Mouse (Mus musculus) stomach, embryonic 16.5 days (tissue): ENCODE data around the gene Lrsam1. TPM values are rescaled to one million over a fixed set of nuclear protein-coding genes. Genes with fewer than 3 reads are reported as not detected.
"Not testable (repeated sequence)": the region's sequence is repeated elsewhere in the genome, so short reads cannot be mapped to it uniquely, and the experiment has no call there.

Experiments used
- ATAC-seq: fragments of 200-750 bp; cut with Nextera tagmentation; 2 replicates; pipeline ENCODE4 v1.8.0; 2017; ENCODE audit warnings: moderate number of reproducible peaks, moderate TSS enrichment; ENCODE audit not compliant: insufficient read depth, low FRiP score
- H3K27ac ChIP-seq: fragments of 300-500 bp; sonication (generic); 2 replicates; pipeline ENCODE4 v1.5.1; 2014; ENCODE audit warnings: low read length
- H3K27me3 ChIP-seq: fragments of 300-500 bp; sonication (generic); 2 replicates; pipeline ENCODE4 v1.6.1; 2014; ENCODE audit warnings: low read length, control low read depth, mixed read lengths; ENCODE audit not compliant: control insufficient read depth, insufficient read depth
- H3K36me3 ChIP-seq: fragments of 300-500 bp; sonication (generic); 2 replicates; pipeline ENCODE4 v1.6.1; 2014; ENCODE audit warnings: low read length; ENCODE audit not compliant: control insufficient read depth, insufficient read depth
- H3K4me1 ChIP-seq: fragments of 300-500 bp; sonication (generic); 2 replicates; pipeline ENCODE4 v1.6.1; 2014; ENCODE audit warnings: low read length, control low read depth, mixed read lengths; ENCODE audit not compliant: control insufficient read depth, insufficient read depth
- H3K4me2 ChIP-seq: fragments of 300-500 bp; sonication (generic); 2 replicates; pipeline ENCODE4 v1.6.1; 2014; ENCODE audit warnings: low read depth, low read length, mixed read lengths
- H3K4me3 ChIP-seq: fragments of 300-500 bp; sonication (generic); replicated peaks from 2 replicates; pipeline ENCODE4 v1.5.1; 2014; ENCODE audit warnings: mild to moderate bottlenecking, low read length
- H3K9ac ChIP-seq: fragments of 300-500 bp; sonication (generic); 2 replicates; pipeline ENCODE4 v1.6.1; 2014; ENCODE audit warnings: low read length
- H3K9me3 ChIP-seq: fragments of 300-500 bp; sonication (generic); replicated peaks from 2 replicates; pipeline ENCODE4 v1.6.1; 2016; ENCODE audit warnings: low read length, control low read depth; ENCODE audit not compliant: control insufficient read depth
- WGBS: fragments of 180-500 bp; shearing (Covaris S2); extraction: QIAGEN DNeasy Blood & Tissue Kit; methylation state at CpG from one replicate; pipeline ENCODE4 v1.1.7; 2014; 5-methylcytosine and 5-hydroxymethylcytosine counted together
- polyA plus RNA-seq: library from polyadenylated mRNA; unstranded; fragments of >200 nt; fragmentation: Nextera tagmentation; extraction: Ambion mirVana; gene quantifications from 2 replicates; pipeline ENCODE4 v1.2.1, GENCODE M21; 2015

Gene Lrsam1
- 10.4 and 11.2 TPM in 2 replicates for polyA plus RNA-seq

DNA sequence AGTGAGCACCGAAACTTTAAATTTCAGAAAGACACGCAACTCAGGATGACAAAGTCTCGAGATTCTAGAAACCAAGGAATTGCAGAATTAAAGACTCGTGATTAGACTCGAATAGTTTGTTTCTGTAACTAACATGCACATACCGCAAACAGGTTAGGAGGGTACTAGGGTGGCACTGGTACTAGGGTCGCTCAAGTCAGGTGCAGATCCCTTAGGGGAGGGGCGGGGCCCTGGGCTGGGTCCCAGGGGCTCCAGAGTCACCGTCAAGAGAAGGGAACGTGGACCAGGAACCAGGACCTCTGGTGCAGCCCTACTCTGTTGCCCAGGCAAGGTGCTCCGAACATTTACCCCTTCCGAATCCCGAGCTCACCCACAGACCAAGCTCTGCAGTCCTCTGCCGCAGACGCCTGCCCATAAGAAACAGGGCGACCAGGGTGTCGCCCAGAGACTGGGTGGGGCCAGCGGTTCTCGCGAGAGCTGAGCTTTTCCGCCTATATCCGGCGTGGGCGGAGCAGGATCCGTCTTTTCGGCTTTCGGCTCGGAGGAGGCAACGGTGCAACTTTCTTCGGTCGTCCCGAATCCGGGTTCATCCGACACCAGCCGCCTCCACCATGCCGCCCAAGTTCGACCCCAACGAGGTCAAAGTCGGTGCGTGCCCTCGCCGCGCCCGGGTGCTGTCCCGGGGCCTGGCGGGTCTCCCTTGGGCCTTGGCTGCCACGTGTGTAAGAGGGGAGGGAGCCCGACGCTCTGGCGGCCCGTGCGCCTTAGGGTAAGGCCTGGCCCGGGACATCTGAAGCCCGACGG, at the start of gene Lrsam1, which contains the start of gene Rpl12:
TSS of gene Lrsam1 (minus strand) at position 423 of the 804 bp plus-strand sequence.
TSS of gene Rpl12 (plus strand) at position 368 of the 804 bp plus-strand sequence.
- H3K27me3 ChIP-seq: no peaks in the 10 kb centered on the region
- peak within 1 kb of the TSS; percentile 78 for H3K27ac ChIP-seq
- peak within 1 kb of the TSS; percentile 84 for H3K4me2 ChIP-seq
- H3K9ac ChIP-seq: peak within 1 kb of the TSS; percentile 97
- peaks cover 32% of the 10 kb centered on the region for H3K4me1 ChIP-seq
- WGBS: 3% methylated on average over 55 of the region's 55 CpGs
- peak; percentile 94 for ATAC-seq
- no peaks in the 10 kb centered on the region for H3K9me3 ChIP-seq
- peak within 1 kb of the TSS; percentile 96 for H3K4me3 ChIP-seq
- peaks cover 9% of the 10 kb centered on the region; the same call in 1 of the 2 replicates for H3K36me3 ChIP-seq

DNA sequence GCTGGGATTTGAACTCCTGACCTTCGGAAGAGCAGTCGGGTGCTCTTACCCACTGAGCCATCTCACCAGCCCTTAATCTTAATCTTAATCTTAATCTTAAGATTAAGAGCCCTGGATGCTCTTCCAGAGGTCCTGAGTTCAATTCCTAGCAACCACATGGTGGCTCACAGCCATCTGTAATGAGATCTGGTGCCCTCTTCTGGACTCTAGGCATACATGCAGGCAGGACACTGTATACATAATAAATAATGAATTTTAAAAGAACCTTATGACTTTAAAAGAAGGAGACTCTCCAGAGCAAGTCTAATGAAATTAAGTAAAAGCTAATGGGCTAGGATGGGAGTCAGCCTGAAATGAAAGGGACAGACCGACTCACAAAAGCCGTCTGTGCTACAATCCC, 47.6 kb upstream of the Lrsam1 start:
- H3K4me1 ChIP-seq, ATAC-seq, H3K9ac ChIP-seq, H3K27ac ChIP-seq, H3K4me2 ChIP-seq, H3K36me3 ChIP-seq, H3K27me3 ChIP-seq, H3K4me3 ChIP-seq, H3K9me3 ChIP-seq: not testable (repeated sequence)
- WGBS: 76% methylated on average over 4 of the region's 4 CpGs

DNA sequence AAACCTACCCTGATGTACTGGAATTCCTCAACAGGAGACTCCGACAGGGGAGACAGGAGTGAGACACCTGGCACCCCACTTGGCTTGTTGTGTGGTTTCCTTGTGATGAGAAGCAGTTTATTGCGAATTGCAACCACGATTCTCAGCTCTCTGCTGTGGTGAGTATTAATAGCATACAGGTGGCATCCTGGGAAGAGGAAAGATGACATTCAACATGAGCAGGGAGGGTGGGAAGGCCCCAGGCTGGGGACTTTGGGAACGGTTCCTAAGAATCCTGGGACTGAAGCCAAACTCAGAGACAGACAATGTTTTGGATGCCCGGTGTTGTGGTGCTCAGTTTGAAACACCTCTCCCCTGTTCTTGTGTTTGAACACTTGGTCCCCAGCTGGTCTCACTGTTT, 43.6 kb upstream of the Lrsam1 start:
- no peak for ATAC-seq
- 72% methylated on average over 5 of the region's 5 CpGs for WGBS
- Histone ChIP-seq H3K27me3 (no peaks in the 10 kb centered on the region), H3K4me1 (no peaks in the 10 kb centered on the region), H3K36me3 (no peaks in the 10 kb centered on the region), H3K9ac (no peak overlapping the region), H3K4me2 (no peak overlapping the region), H3K27ac (no peak overlapping the region), H3K4me3 (no peak overlapping the region), H3K9me3 (no peaks in the 10 kb centered on the region)

DNA sequence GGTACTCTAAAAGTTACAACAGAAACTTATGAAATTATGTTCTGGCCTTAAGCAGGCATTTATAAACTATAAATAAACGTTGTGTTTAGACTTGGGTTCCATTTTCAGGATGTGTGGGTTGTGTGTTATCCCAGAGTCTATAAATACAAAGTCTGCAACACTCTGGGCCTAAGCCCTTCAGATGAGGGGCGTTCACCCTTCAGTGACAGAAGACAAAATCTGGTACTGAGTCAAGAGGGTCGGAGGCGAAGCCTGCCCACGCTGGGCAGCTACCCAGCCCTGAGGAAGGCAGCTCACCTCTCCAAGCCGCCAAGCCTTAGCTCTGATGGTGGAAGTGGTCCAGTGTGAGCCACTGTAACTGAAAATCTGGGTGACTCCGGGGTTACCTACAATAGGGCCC, 40.7 kb upstream of the Lrsam1 start:
- H3K27ac ChIP-seq: no peak overlapping the region
- H3K9me3 ChIP-seq: no peaks in the 10 kb centered on the region
- ATAC-seq: no peak
- no peaks in the 10 kb centered on the region for H3K36me3 ChIP-seq
- whole genome bisulfite sequencing: 81% methylated on average over 7 of the region's 7 CpGs
- no peaks in the 10 kb centered on the region for H3K4me1 ChIP-seq
- no peaks in the 10 kb centered on the region for H3K27me3 ChIP-seq
- no peak overlapping the region for H3K9ac ChIP-seq
- H3K4me2 ChIP-seq: no peak overlapping the region
- H3K4me3 ChIP-seq: no peak overlapping the region

DNA sequence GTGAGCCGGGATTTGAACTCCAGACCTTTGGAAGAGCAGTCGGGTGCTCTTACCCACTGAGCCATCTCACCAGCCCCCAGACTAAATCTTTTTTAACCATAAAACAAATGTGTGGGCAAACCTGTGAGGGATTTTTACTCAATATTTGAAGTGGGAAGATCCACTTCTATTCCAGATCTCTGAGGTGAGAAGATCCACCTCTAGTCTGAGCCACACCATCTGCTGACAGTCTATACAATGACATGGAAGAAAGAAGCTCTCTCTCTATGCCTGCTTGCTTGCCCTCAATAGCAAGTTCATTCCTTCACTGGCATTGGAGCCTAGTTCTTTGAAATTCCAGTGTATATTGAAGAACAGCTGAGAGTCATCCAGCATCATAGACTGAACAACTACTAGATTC, 38.3 kb upstream of the Lrsam1 start:
- ATAC-seq: no peak
- Histone ChIP-seq H3K36me3 (no peaks in the 10 kb centered on the region), H3K27ac (no peak overlapping the region), H3K9me3 (no peaks in the 10 kb centered on the region), H3K27me3 (no peaks in the 10 kb centered on the region), H3K9ac (no peak overlapping the region), H3K4me2 (no peak overlapping the region), H3K4me3 (no peak overlapping the region), H3K4me1 (no peaks in the 10 kb centered on the region)
- WGBS: 88% methylated on average over 2 of the region's 2 CpGs

DNA sequence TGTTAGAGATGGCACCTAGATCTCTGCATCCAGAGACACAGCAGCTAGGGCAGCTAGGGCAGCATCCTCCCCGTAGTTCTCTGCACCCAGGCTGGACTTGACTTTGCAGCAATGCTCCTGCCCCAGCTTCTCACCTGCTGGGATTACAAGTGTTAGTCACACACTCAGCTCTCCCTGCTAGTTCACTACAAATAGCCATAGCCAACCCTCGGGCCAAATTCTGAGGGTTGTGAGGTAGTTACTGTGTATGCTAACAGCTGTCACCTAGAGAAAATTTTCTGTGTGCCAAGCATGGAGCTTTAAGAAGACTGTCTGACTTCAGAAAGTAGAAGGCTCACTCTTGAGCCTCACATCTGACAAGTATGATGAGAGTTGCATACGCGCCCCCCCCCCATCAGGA, 36.4 kb upstream of the Lrsam1 start:
- H3K9ac ChIP-seq: no peak overlapping the region
- 79% methylated on average over 4 of the region's 4 CpGs for WGBS
- H3K9me3 ChIP-seq: no peaks in the 10 kb centered on the region
- H3K27me3 ChIP-seq: no peaks in the 10 kb centered on the region
- no peaks in the 10 kb centered on the region for H3K4me1 ChIP-seq
- no peak for ATAC-seq
- no peak overlapping the region for H3K4me3 ChIP-seq
- H3K27ac ChIP-seq: no peak overlapping the region
- H3K36me3 ChIP-seq: no peaks in the 10 kb centered on the region
- no peak overlapping the region for H3K4me2 ChIP-seq

DNA sequence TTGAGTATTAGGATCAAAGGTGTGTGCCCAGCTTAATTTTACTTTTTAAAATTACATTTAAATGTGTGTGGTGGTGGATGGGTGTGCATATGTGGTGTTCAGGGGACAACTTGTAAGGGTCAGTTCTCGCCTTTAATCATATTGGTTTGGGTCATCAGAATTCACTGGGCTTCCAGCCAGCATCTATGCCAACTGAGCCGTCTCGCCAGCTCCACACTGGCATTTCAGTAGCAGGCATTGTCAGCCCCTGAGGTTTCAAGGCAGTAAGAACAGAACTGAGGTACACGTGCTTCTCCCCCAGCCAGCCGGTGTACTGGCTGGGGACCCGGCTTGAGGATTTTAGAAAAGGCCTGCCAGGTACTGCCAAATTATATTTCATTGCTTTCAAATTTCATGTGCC, 35.7 kb upstream of the Lrsam1 start:
- Histone ChIP-seq H3K36me3 (no peaks in the 10 kb centered on the region), H3K27me3 (no peaks in the 10 kb centered on the region), H3K4me2 (no peak overlapping the region), H3K9me3 (no peaks in the 10 kb centered on the region), H3K4me1 (no peaks in the 10 kb centered on the region), H3K27ac (no peak overlapping the region), H3K4me3 (no peak overlapping the region), H3K9ac (no peak overlapping the region)
- WGBS: 86% methylated on average over 6 of the region's 6 CpGs
- ATAC-seq: no peak

DNA sequence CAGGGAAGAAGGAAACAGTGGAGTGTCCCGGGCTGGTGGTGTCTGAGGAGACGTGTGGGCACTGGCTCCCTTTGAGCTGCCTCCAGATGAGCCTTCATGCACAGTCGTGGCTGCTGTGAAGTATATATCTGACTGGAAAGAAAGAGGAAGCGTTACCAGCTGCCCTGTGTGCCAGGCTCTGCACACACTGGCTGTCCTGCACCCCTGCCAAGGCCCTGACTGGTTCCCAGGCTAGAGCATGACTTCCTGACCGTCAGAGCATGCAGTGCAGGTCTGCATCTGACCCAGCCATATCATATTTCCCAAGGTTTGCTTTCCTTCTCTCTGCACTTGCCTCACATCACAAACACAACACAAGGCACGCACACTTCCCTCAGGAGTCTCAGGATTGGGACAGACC, 30.7 kb upstream of the Lrsam1 start:
- Histone ChIP-seq H3K4me3 (no peak overlapping the region), H3K9me3 (no peaks in the 10 kb centered on the region), H3K27ac (no peak overlapping the region), H3K4me2 (no peak overlapping the region), H3K27me3 (no peaks in the 10 kb centered on the region), H3K4me1 (no peaks in the 10 kb centered on the region), H3K36me3 (no peaks in the 10 kb centered on the region), H3K9ac (no peak overlapping the region)
- no peak for ATAC-seq
- 67% methylated on average over 6 of the region's 6 CpGs for WGBS

DNA sequence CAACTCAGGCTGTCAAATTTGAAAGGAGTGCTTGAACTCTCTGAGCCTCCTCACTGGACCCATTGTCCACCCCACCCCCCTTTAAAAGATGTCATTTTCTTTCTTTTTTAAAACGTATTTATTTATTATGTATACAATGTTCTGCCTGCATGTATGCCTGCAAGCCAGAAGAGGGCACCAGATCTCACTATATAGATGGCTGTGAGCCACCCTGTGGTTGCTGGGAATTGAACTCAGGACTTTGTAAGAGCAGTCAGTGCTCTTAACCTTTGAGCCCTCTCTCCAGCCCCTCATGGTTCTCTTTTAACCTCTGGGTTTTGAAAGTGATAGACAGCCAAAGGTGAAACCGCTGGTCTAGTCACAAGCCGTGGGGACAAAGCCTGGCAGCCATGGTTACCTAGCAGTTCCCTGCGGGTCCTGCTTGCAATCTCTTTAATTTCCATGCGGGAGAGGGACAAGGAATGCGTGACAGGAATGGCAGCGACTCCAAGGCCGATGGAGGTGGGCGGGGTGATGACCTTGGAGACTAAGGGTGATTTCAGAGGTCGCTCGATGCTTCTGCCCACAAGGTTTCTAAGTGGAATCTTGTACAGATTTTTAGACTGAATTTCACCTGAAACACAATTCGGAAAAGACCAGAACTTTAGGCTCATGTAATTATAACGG, 28.9 kb upstream of the Lrsam1 start:
- WGBS: 64% methylated on average over 13 of the region's 13 CpGs

More for the DNA sequence above, 28.9 kb upstream of the Lrsam1 start:
- no peak for ATAC-seq
- Histone ChIP-seq H3K4me1 (no peaks in the 10 kb centered on the region), H3K27me3 (no peaks in the 10 kb centered on the region), H3K9me3 (no peaks in the 10 kb centered on the region), H3K4me3 (no peak overlapping the region), H3K9ac (no peak overlapping the region), H3K27ac (no peak overlapping the region), H3K4me2 (no peak overlapping the region), H3K36me3 (no peaks in the 10 kb centered on the region)
